Mouse (Mus musculus): ENCODE results near the gene Ndrg3. TPM values are rescaled to one million over a fixed set of nuclear protein-coding genes. Genes with fewer than 3 reads are reported as not detected.
"Not testable (repeated sequence)": the region's sequence is repeated elsewhere in the genome, so short reads cannot be mapped to it uniquely, and the experiment has no call there.

Gene Ndrg3
- polyA plus RNA-seq, 1 experiment from 2014 or later: 34.4 TPM

- H3K27ac ChIP-seq (ENCODE audit: low read depth, low read length): no peak overlapping the region
- no peak overlapping the region for H3K9ac ChIP-seq (ENCODE audit: low read depth, low read length)
- no peaks in the 10 kb centered on the region for H3K9me3 ChIP-seq (replicated peaks; ENCODE audit: control insufficient read depth, low read length)
- no peaks in the 10 kb centered on the region for H3K4me1 ChIP-seq (ENCODE audit: control insufficient read depth, insufficient read depth, low read length)
- H3K4me3 ChIP-seq (ENCODE audit: low read depth, low read length): no peak overlapping the region
- no peak overlapping the region for H3K4me2 ChIP-seq
- no peaks in the 10 kb centered on the region for H3K36me3 ChIP-seq (ENCODE audit: control insufficient read depth, insufficient read depth, low read length)
- H3K27me3 ChIP-seq (ENCODE audit: control insufficient read depth, insufficient read depth, low read length): no peaks in the 10 kb centered on the region
- no peak for ATAC-seq (replicated peaks; ENCODE audit: insufficient number of reproducible peaks, low FRiP score, low TSS enrichment)
- WGBS (ENCODE audit: insufficient replicate concordance): 68% methylated on average over 5 of the region's 5 CpGs
Observed at GRCm38 (mm10) chr2:156913191-156913590, 78.7 kb downstream of the Ndrg3 start.

GRCm38 (mm10) chr2:156905931-156906330 lies 85.9 kb downstream of the Ndrg3 start:
- H3K4me2 ChIP-seq; H3K4me3 ChIP-seq (ENCODE audit: low read depth, low read length); H3K27me3 ChIP-seq (ENCODE audit: control insufficient read depth, insufficient read depth, low read length); ATAC-seq (replicated peaks; ENCODE audit: insufficient number of reproducible peaks, low FRiP score, low TSS enrichment); H3K4me1 ChIP-seq (ENCODE audit: control insufficient read depth, insufficient read depth, low read length); H3K27ac ChIP-seq (ENCODE audit: low read depth, low read length); H3K9me3 ChIP-seq (replicated peaks; ENCODE audit: control insufficient read depth, low read length); H3K36me3 ChIP-seq (ENCODE audit: control insufficient read depth, insufficient read depth, low read length); H3K9ac ChIP-seq (ENCODE audit: low read depth, low read length): not testable (repeated sequence)
- WGBS (ENCODE audit: insufficient replicate concordance): 24% methylated on average over 4 of the region's 4 CpGs

- H3K27ac ChIP-seq (ENCODE audit: low read depth, low read length): no peak overlapping the region
- no peaks in the 10 kb centered on the region for H3K27me3 ChIP-seq (ENCODE audit: control insufficient read depth, insufficient read depth, low read length)
- no peak for ATAC-seq (replicated peaks; ENCODE audit: insufficient number of reproducible peaks, low FRiP score, low TSS enrichment)
- no peaks in the 10 kb centered on the region for H3K4me1 ChIP-seq (ENCODE audit: control insufficient read depth, insufficient read depth, low read length)
- H3K36me3 ChIP-seq (ENCODE audit: control insufficient read depth, insufficient read depth, low read length): no peaks in the 10 kb centered on the region
- H3K9ac ChIP-seq (ENCODE audit: low read depth, low read length): no peak overlapping the region
- no peak overlapping the region for H3K4me2 ChIP-seq
- 22% methylated on average over 6 of the region's 6 CpGs for WGBS (ENCODE audit: insufficient replicate concordance)
- H3K9me3 ChIP-seq (replicated peaks; ENCODE audit: control insufficient read depth, low read length): no peaks in the 10 kb centered on the region
- no peak overlapping the region for H3K4me3 ChIP-seq (ENCODE audit: low read depth, low read length)
Observed at GRCm38 (mm10) chr2:156904976-156905717, 86.7 kb downstream of the Ndrg3 start.

- no peak for ATAC-seq (replicated peaks; ENCODE audit: insufficient number of reproducible peaks, low FRiP score, low TSS enrichment)
- no peak overlapping the region for H3K27ac ChIP-seq (ENCODE audit: low read depth, low read length)
- no peak overlapping the region for H3K4me2 ChIP-seq
- no peaks in the 10 kb centered on the region for H3K36me3 ChIP-seq (ENCODE audit: control insufficient read depth, insufficient read depth, low read length)
- no peak overlapping the region for H3K9ac ChIP-seq (ENCODE audit: low read depth, low read length)
- no peaks in the 10 kb centered on the region; the same call in 1 of the 2 replicates for H3K4me1 ChIP-seq (ENCODE audit: control insufficient read depth, insufficient read depth, low read length)
- H3K9me3 ChIP-seq (replicated peaks; ENCODE audit: control insufficient read depth, low read length): no peaks in the 10 kb centered on the region
- H3K27me3 ChIP-seq (ENCODE audit: control insufficient read depth, insufficient read depth, low read length): no peaks in the 10 kb centered on the region
- H3K4me3 ChIP-seq (ENCODE audit: low read depth, low read length): no peak overlapping the region
- 25% methylated on average over 2 of the region's 2 CpGs for WGBS (ENCODE audit: insufficient replicate concordance)
Observed at GRCm38 (mm10) chr2:156903367-156903766, 88.5 kb downstream of the Ndrg3 start.

- 69% methylated on average over 4 of the region's 4 CpGs for WGBS (ENCODE audit: insufficient replicate concordance)
- H3K4me2 ChIP-seq; H3K27me3 ChIP-seq (ENCODE audit: control insufficient read depth, insufficient read depth, low read length); H3K27ac ChIP-seq (ENCODE audit: low read depth, low read length); H3K9me3 ChIP-seq (replicated peaks; ENCODE audit: control insufficient read depth, low read length); ATAC-seq (replicated peaks; ENCODE audit: insufficient number of reproducible peaks, low FRiP score, low TSS enrichment); H3K4me1 ChIP-seq (ENCODE audit: control insufficient read depth, insufficient read depth, low read length); H3K9ac ChIP-seq (ENCODE audit: low read depth, low read length); H3K36me3 ChIP-seq (ENCODE audit: control insufficient read depth, insufficient read depth, low read length); H3K4me3 ChIP-seq (ENCODE audit: low read depth, low read length): not testable (repeated sequence)
Observed at GRCm38 (mm10) chr2:156902411-156902810, 89.4 kb downstream of the Ndrg3 start.

GRCm38 (mm10) chr2:156901883-156902282 lies 90.0 kb downstream of the Ndrg3 start:
- Histone ChIP-seq H3K4me3 (ENCODE audit: low read depth, low read length) (no peak overlapping the region), H3K36me3 (ENCODE audit: control insufficient read depth, insufficient read depth, low read length) (no peaks in the 10 kb centered on the region), H3K9ac (ENCODE audit: low read depth, low read length) (no peak overlapping the region), H3K9me3 (replicated peaks; ENCODE audit: control insufficient read depth, low read length) (no peaks in the 10 kb centered on the region), H3K4me1 (ENCODE audit: control insufficient read depth, insufficient read depth, low read length) (no peaks in the 10 kb centered on the region; the same call in 1 of the 2 replicates), H3K4me2 (no peak overlapping the region), H3K27me3 (ENCODE audit: control insufficient read depth, insufficient read depth, low read length) (no peaks in the 10 kb centered on the region), H3K27ac (ENCODE audit: low read depth, low read length) (no peak overlapping the region)
- no peak for ATAC-seq (replicated peaks; ENCODE audit: insufficient number of reproducible peaks, low FRiP score, low TSS enrichment)
- WGBS (ENCODE audit: insufficient replicate concordance): 62% methylated on average over 6 of the region's 6 CpGs

GRCm38 (mm10) chr2:156901344-156901743 lies 90.5 kb downstream of the Ndrg3 start:
- Histone ChIP-seq H3K27me3 (ENCODE audit: control insufficient read depth, insufficient read depth, low read length) (no peaks in the 10 kb centered on the region), H3K4me1 (ENCODE audit: control insufficient read depth, insufficient read depth, low read length) (no peaks in the 10 kb centered on the region; the same call in 1 of the 2 replicates), H3K36me3 (ENCODE audit: control insufficient read depth, insufficient read depth, low read length) (no peaks in the 10 kb centered on the region), H3K4me3 (ENCODE audit: low read depth, low read length) (no peak overlapping the region), H3K4me2 (no peak overlapping the region), H3K9me3 (replicated peaks; ENCODE audit: control insufficient read depth, low read length) (no peaks in the 10 kb centered on the region), H3K27ac (ENCODE audit: low read depth, low read length) (no peak overlapping the region), H3K9ac (ENCODE audit: low read depth, low read length) (no peak overlapping the region)
- ATAC-seq (replicated peaks; ENCODE audit: insufficient number of reproducible peaks, low FRiP score, low TSS enrichment): no peak
- WGBS (ENCODE audit: insufficient replicate concordance): 86% methylated on average over 2 of the region's 2 CpGs

- Histone ChIP-seq H3K27me3 (ENCODE audit: control insufficient read depth, insufficient read depth, low read length) (no peaks in the 10 kb centered on the region), H3K4me2 (no peak overlapping the region), H3K4me3 (ENCODE audit: low read depth, low read length) (no peak overlapping the region), H3K27ac (ENCODE audit: low read depth, low read length) (no peak overlapping the region), H3K9ac (ENCODE audit: low read depth, low read length) (no peak overlapping the region), H3K9me3 (replicated peaks; ENCODE audit: control insufficient read depth, low read length) (no peaks in the 10 kb centered on the region), H3K36me3 (ENCODE audit: control insufficient read depth, insufficient read depth, low read length) (no peaks in the 10 kb centered on the region), H3K4me1 (ENCODE audit: control insufficient read depth, insufficient read depth, low read length) (no peaks in the 10 kb centered on the region; the same call in 1 of the 2 replicates)
- no peak for ATAC-seq (replicated peaks; ENCODE audit: insufficient number of reproducible peaks, low FRiP score, low TSS enrichment)
- 45% methylated on average over 4 of the region's 4 CpGs for WGBS (ENCODE audit: insufficient replicate concordance)
Observed at GRCm38 (mm10) chr2:156899184-156899583, 92.7 kb downstream of the Ndrg3 start.

- Histone ChIP-seq H3K27ac (ENCODE audit: low read depth, low read length) (no peak overlapping the region), H3K9ac (ENCODE audit: low read depth, low read length) (no peak overlapping the region), H3K36me3 (ENCODE audit: control insufficient read depth, insufficient read depth, low read length) (no peaks in the 10 kb centered on the region), H3K9me3 (replicated peaks; ENCODE audit: control insufficient read depth, low read length) (no peaks in the 10 kb centered on the region), H3K4me3 (ENCODE audit: low read depth, low read length) (no peak overlapping the region), H3K4me1 (ENCODE audit: control insufficient read depth, insufficient read depth, low read length) (no peaks in the 10 kb centered on the region; the same call in 1 of the 2 replicates), H3K4me2 (no peak overlapping the region), H3K27me3 (ENCODE audit: control insufficient read depth, insufficient read depth, low read length) (no peaks in the 10 kb centered on the region)
- no peak for ATAC-seq (replicated peaks; ENCODE audit: insufficient number of reproducible peaks, low FRiP score, low TSS enrichment)
- WGBS (ENCODE audit: insufficient replicate concordance): 19% methylated on average over 4 of the region's 4 CpGs
Observed at GRCm38 (mm10) chr2:156898374-156898773, 93.5 kb downstream of the Ndrg3 start.

Measured in heart, embryonic 11.5 days (tissue).